Mouse (Mus musculus): ENCODE results near the gene Abcc10. TPM values are rescaled to one million over a fixed set of nuclear protein-coding genes. Genes with fewer than 3 reads are reported as not detected.
A peak's percentile ranks its signal among the peaks of the same experiment; 100 is the strongest.

The Abcc10 gene
- polyA plus RNA-seq, 1 experiment: 37.5 TPM

GRCm38 (mm10) chr17:46258279-46259053 is 69.7 kb downstream of the Abcc10 start:
- Histone ChIP-seq H3K27me3 (ENCODE audit: control insufficient read depth, insufficient read depth, low read length) (peaks cover 12% of the 10 kb centered on the region), H3K4me1 (ENCODE audit: control insufficient read depth, insufficient read depth, insufficient read length, low read length) (peaks cover 8% of the 10 kb centered on the region), H3K36me3 (ENCODE audit: control insufficient read depth, insufficient read depth, low read length) (peaks cover 54% of the 10 kb centered on the region), H3K4me3 (ENCODE audit: low read depth, low read length) (no peak overlapping the region), H3K27ac (ENCODE audit: insufficient read depth, low read depth, low read length) (no peak overlapping the region)
- no peak for TF ChIP-seq POLR2A (IDR thresholded peaks at IDR 0.05; ENCODE audit: low read depth, low read length)
- TF ChIP-seq CTCF (IDR thresholded peaks at IDR 0.05; ENCODE audit: extremely low read depth, insufficient read length, insufficient replicate concordance, low read depth, low read length): no peak
- 87% methylated on average over 30 of the region's 30 CpGs for WGBS

DNA sequence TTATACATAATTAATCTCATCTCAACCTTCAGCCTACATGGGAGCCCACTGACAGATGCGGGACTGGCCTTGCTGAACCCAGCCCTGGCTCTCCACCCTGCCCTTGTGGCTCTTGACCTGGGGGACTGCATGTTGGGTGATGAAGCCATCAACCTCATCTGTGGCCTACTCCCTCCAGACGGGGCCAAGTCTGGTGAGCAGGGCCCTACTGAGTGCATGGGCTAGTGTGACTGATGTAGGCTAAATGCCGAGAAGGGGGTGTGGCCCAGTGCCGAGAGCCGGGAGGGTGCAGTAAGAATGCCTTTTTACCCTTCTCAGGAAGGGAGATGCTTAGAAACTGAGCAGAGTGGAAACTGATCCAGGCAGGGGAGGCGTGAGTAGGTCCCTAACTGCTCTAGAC is 73.0 kb downstream of the Abcc10 start:
- no peak overlapping the region for H3K27ac ChIP-seq (ENCODE audit: insufficient read depth, low read depth, low read length)
- no peak overlapping the region for H3K4me3 ChIP-seq (ENCODE audit: low read depth, low read length)
- peaks cover 12% of the 10 kb centered on the region for H3K27me3 ChIP-seq (ENCODE audit: control insufficient read depth, insufficient read depth, low read length)
- peaks cover 43% of the 10 kb centered on the region for H3K36me3 ChIP-seq (ENCODE audit: control insufficient read depth, insufficient read depth, low read length)
- 29% methylated on average over 6 of the region's 6 CpGs for WGBS
- H3K4me1 ChIP-seq (ENCODE audit: control insufficient read depth, insufficient read depth, insufficient read length, low read length): peaks cover 10% of the 10 kb centered on the region
- no peak for TF ChIP-seq POLR2A (IDR thresholded peaks at IDR 0.05; ENCODE audit: low read depth, low read length)
- no peak for TF ChIP-seq CTCF (IDR thresholded peaks at IDR 0.05; ENCODE audit: extremely low read depth, insufficient read length, insufficient replicate concordance, low read depth, low read length)

DNA sequence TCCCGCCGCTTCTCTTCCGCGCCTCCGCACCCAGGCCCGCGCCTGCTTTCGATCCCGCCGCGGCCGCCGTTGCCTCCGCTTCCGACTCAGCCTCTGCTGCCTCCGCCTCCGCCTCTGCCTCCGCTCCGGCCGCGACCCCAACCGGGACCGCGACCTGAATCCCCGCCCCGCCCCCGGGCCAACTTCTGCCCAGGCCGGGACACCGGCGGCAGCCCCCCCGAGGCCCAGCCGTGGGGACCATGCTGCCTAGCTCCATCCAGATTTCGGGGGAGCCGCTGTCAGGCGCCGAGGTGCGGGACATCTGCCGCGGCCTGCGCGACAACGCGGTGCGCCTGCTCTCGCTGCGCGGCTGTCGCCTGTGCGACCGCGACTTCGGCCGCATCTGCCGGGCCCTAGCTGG is 74.0 kb downstream of the Abcc10 start:
- TF ChIP-seq CTCF (IDR thresholded peaks at IDR 0.05; ENCODE audit: extremely low read depth, insufficient read length, insufficient replicate concordance, low read depth, low read length) (no peak), POLR2A (IDR thresholded peaks at IDR 0.05; ENCODE audit: low read depth, low read length) (no peak)
- peaks cover 10% of the 10 kb centered on the region for H3K4me1 ChIP-seq (ENCODE audit: control insufficient read depth, insufficient read depth, insufficient read length, low read length)
- H3K36me3 ChIP-seq (ENCODE audit: control insufficient read depth, insufficient read depth, low read length): peaks cover 42% of the 10 kb centered on the region
- H3K4me3 ChIP-seq (ENCODE audit: low read depth, low read length): peak overlapping the region; percentile 65
- WGBS: under 1% methylated on average over 54 of the region's 54 CpGs
- peaks cover 12% of the 10 kb centered on the region for H3K27me3 ChIP-seq (ENCODE audit: control insufficient read depth, insufficient read depth, low read length)
- no peak overlapping the region for H3K27ac ChIP-seq (ENCODE audit: insufficient read depth, low read depth, low read length)

- 2% methylated on average over 48 of the region's 48 CpGs for WGBS
- TF ChIP-seq CTCF (IDR thresholded peaks at IDR 0.05; ENCODE audit: extremely low read depth, insufficient read length, insufficient replicate concordance, low read depth, low read length) (no peak), POLR2A (IDR thresholded peaks at IDR 0.05; ENCODE audit: low read depth, low read length) (no peak)
Measured at GRCm38 (mm10) chr17:46253452-46254084, 74.6 kb downstream of the Abcc10 start, which contains the start of gene Lrrc73. Gene Lrrc73, plus strand, starts transcription at chr17:46253531.

More at GRCm38 (mm10) chr17:46253452-46254084, 74.6 kb downstream of the Abcc10 start, which contains the start of gene Lrrc73:
- Histone ChIP-seq H3K4me1 (ENCODE audit: control insufficient read depth, insufficient read depth, insufficient read length, low read length) (peaks cover 14% of the 10 kb centered on the region), H3K4me3 (ENCODE audit: low read depth, low read length) (peak within 1 kb of the TSS; percentile 65), H3K36me3 (ENCODE audit: control insufficient read depth, insufficient read depth, low read length) (peaks cover 36% of the 10 kb centered on the region), H3K27me3 (ENCODE audit: control insufficient read depth, insufficient read depth, low read length) (peaks cover 12% of the 10 kb centered on the region), H3K27ac (ENCODE audit: insufficient read depth, low read depth, low read length) (no peak within 1 kb of the TSS)

Other genes starting within 250 kb of the Abcc10 start
- 14.4 and 19.5 TPM in 2 replicates for gene Mrps18a, start 217.4 kb downstream of the Abcc10 start, polyA plus RNA-seq (2012; rRNA removed)
- gene Rsph9, start 184.1 kb downstream of the Abcc10 start, polyA plus RNA-seq (2012; rRNA removed): 3.4 and 4.3 TPM in 2 replicates
- gene Mad2l1bp, start 174.8 kb downstream of the Abcc10 start, polyA plus RNA-seq (2012; rRNA removed): 14.8 and 27.1 TPM in 2 replicates
- gene Gtpbp2, start 167.3 kb downstream of the Abcc10 start, polyA plus RNA-seq (2012; rRNA removed): 92.2 and 198 TPM in 2 replicates
- gene Polh, start 125.7 kb downstream of the Abcc10 start, polyA plus RNA-seq (2012; rRNA removed): 1.0 and 1.7 TPM in 2 replicates
- 5.3 and 8.4 TPM in 2 replicates for gene Xpo5, start 125.6 kb downstream of the Abcc10 start, polyA plus RNA-seq (2012; rRNA removed)
- 16.2 and 24.6 TPM in 2 replicates for gene Polr1c, start 80.3 kb downstream of the Abcc10 start, polyA plus RNA-seq (2012; rRNA removed)
- gene Yipf3, start 80.3 kb downstream of the Abcc10 start, polyA plus RNA-seq (2012; rRNA removed): 120 and 305 TPM in 2 replicates
- 1.9 and 2.8 TPM in 2 replicates for gene Lrrc73, start 74.8 kb downstream of the Abcc10 start, polyA plus RNA-seq (2012; rRNA removed)
- gene Tjap1, start 45.3 kb downstream of the Abcc10 start, polyA plus RNA-seq (2012; rRNA removed): 43.4 and 89.2 TPM in 2 replicates
- 0.27 and 1.0 TPM in 2 replicates for gene Dlk2, start 30.9 kb downstream of the Abcc10 start, polyA plus RNA-seq (2012; rRNA removed)
- 1.9 and 5.8 TPM in 2 replicates for gene Zfp318, start 55.4 kb upstream of the Abcc10 start, polyA plus RNA-seq (2012; rRNA removed)
- gene Crip3, start 100.6 kb upstream of the Abcc10 start, polyA plus RNA-seq (2012; rRNA removed): not detected in 2 replicates
- gene Slc22a7, start 110.1 kb upstream of the Abcc10 start, polyA plus RNA-seq (2012; rRNA removed): not detected in 2 replicates
- gene Ttbk1, start 159.3 kb upstream of the Abcc10 start, polyA plus RNA-seq (2012; rRNA removed): 0.20 and 0.25 TPM in 2 replicates
- gene Dnph1, start 168.4 kb upstream of the Abcc10 start, polyA plus RNA-seq (2012; rRNA removed): 3.3 and 6.3 TPM in 2 replicates
- gene Cul9, start 218.0 kb upstream of the Abcc10 start, polyA plus RNA-seq (2012; rRNA removed): 5.0 and 5.8 TPM in 2 replicates
- 103 and 183 TPM in 2 replicates for gene Srf, start 227.8 kb upstream of the Abcc10 start, polyA plus RNA-seq (2012; rRNA removed)